Comparison of ENCODE assay signal across 8 mouse cellular contexts in the genomic region with DNA sequence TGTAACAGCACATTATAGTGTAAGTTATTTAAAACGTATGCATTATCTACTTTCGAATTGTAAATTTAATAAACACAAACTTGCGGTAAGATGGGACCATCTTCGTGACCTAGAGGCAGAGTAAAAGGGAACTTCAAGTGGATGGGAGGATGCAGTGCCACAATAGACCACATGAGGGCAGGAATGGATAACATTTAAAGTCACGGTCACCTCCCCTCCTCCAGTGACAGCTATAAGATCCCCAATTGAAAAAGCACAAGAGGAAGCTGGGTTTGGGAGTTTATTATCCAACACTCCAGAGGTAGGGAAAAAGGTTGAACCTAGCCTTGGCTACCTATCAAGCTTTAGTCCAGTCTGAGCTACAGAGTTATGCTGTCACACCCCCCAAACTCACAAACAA. TPM values are rescaled to one million over a fixed set of nuclear protein-coding genes. Genes with fewer than 3 reads are reported as not detected.
DNase-seq lines count a peak whose midpoint lies in the region; ATAC-seq and TF ChIP-seq lines count a peak whose summit lies in the region.

No protein-coding gene starts in this region.

- no peaks in the 10 kb centered on the region; the same call in 1 of the 2 replicates for H3K79me2 ChIP-seq in liver, adult 2 months (ENCODE audit: control insufficient read depth, insufficient read depth, low read length)

- intact Hi-C loops in heart, postnatal 10 days (cut with DNase I) = loop anchor here (10.0 kb wide), 2 partner anchors 1149 to 1259 kb away; no protein-coding TSS in a partner anchor

- ATAC-seq in liver, embryonic 12.5 days = no peak
- peak; percentile 82 for ATAC-seq in activated CD4-positive, CD25-positive, alpha-beta regulatory T cell, adult 4 months
- ATAC-seq in midbrain, embryonic 13.5 days = peak; percentile 30; the same call in 1 of the 2 replicates

- no peaks in the 10 kb centered on the region; the same call in 1 of the 2 replicates for H3K36me3 ChIP-seq in liver, adult 2 months (ENCODE audit: control insufficient read depth, insufficient read depth, low read length)
- H3K36me3 ChIP-seq in liver, embryonic 12.5 days = peaks cover 2% of the 10 kb centered on the region
- H3K36me3 ChIP-seq in midbrain, embryonic 13.5 days = peaks cover 20% of the 10 kb centered on the region

- no peak for TF ChIP-seq POLR2A in liver, adult 2 months (IDR thresholded peaks at IDR 0.05; ENCODE audit: extremely low read depth, insufficient read depth, low read length)

- peak; percentile 51 for DNase-seq in liver, adult 2 months (ENCODE audit: extremely low read depth, low read depth, low spot score)
- DNase-seq in embryo, embryonic 11 days = peak; percentile 46
- peak; percentile 52 to 71 for DNase-seq in heart, postnatal 10 days
- DNase-seq in layer of hippocampus, postnatal 36 days = peak; percentile 13 to 28
- peak; percentile 15 for DNase-seq in telencephalon, adult 2 months (ENCODE audit: low read depth, low spot score)

- no peak overlapping the region for H3K4me2 ChIP-seq in liver, embryonic 12.5 days
- H3K4me2 ChIP-seq in midbrain, embryonic 13.5 days (replicated peaks) = no peak overlapping the region

- TF ChIP-seq CTCF in liver, adult 2 months (IDR thresholded peaks at IDR 0.05; ENCODE audit: low read depth, low read length) = peak; percentile 53

- no peaks in the 10 kb centered on the region for H3K9me3 ChIP-seq in liver, embryonic 12.5 days (replicated peaks)
- no peaks in the 10 kb centered on the region for H3K9me3 ChIP-seq in midbrain, embryonic 13.5 days

- no peaks in the 10 kb centered on the region; the same call in 1 of the 2 replicates for H3K4me1 ChIP-seq in liver, adult 2 months (ENCODE audit: control insufficient read depth, insufficient read depth, low read length)
- H3K4me1 ChIP-seq in liver, embryonic 12.5 days = no peaks in the 10 kb centered on the region
- H3K4me1 ChIP-seq in midbrain, embryonic 13.5 days (replicated peaks) = no peaks in the 10 kb centered on the region

- H3K9ac ChIP-seq in liver, adult 2 months (ENCODE audit: low read depth, low read length) = no peak overlapping the region
- H3K9ac ChIP-seq in liver, embryonic 12.5 days = no peak overlapping the region
- H3K9ac ChIP-seq in midbrain, embryonic 13.5 days (replicated peaks) = no peak overlapping the region

- no peaks in the 10 kb centered on the region for H3K27me3 ChIP-seq in liver, adult 2 months (ENCODE audit: control insufficient read depth, insufficient read depth, low read length)
- no peaks in the 10 kb centered on the region for H3K27me3 ChIP-seq in liver, embryonic 12.5 days (replicated peaks)
- H3K27me3 ChIP-seq in midbrain, embryonic 13.5 days = no peaks in the 10 kb centered on the region

- WGBS in liver, adult 2 months = 13% methylated on average over 5 of the region's 5 CpGs
- WGBS in liver, embryonic 12.5 days (ENCODE audit: insufficient replicate concordance) = 22% methylated on average over 5 of the region's 5 CpGs
- WGBS in midbrain, embryonic 13.5 days = 47% methylated on average over 5 of the region's 5 CpGs

- H3K27ac ChIP-seq in liver, adult 2 months (replicated peaks; ENCODE audit: insufficient read depth, low read depth, low read length) = no peak overlapping the region
- H3K27ac ChIP-seq in liver, embryonic 12.5 days = no peak overlapping the region
- H3K27ac ChIP-seq in midbrain, embryonic 13.5 days = no peak overlapping the region

- H3K4me3 ChIP-seq in liver, adult 2 months (ENCODE audit: insufficient read depth, low read depth, low read length) = no peak overlapping the region
- H3K4me3 ChIP-seq in liver, embryonic 12.5 days = no peak overlapping the region
- no peak overlapping the region for H3K4me3 ChIP-seq in midbrain, embryonic 13.5 days (replicated peaks)

RNA-seq across cellular contexts. Expression of a gene that starts 14.7 kb away (rescaled TPM):
- total RNA-seq in liver, adult 2 months (2014; rRNA removed) = 14.0 and 15.5 TPM in 2 replicates
- polyA plus RNA-seq in liver, adult 2 months (2012; rRNA removed) = 3.8 and 4.2 TPM in 2 replicates
- 47.0 and 54.7 TPM in 2 replicates for polyA plus RNA-seq in liver, embryonic 12.5 days (2016; fragmentation: Nextera tagmentation; extraction: Ambion mirVana)
- polyA plus RNA-seq in activated CD4-positive, CD25-positive, alpha-beta regulatory T cell, adult 4 months (2017; shearing (Covaris generic)) = 100 to 1,000 TPM; 186 to 196 TPM
- total RNA-seq in heart, postnatal 10 days (2021) = 10 to 100 TPM; 30.6 to 30.7 TPM
- total RNA-seq in layer of hippocampus, postnatal 36 days (2021) = 10 to 100 TPM; 46.1 to 51.8 TPM
- 95.1 and 100 TPM in 2 replicates for polyA plus RNA-seq in midbrain, embryonic 13.5 days (2015; fragmentation: Nextera tagmentation; extraction: Ambion mirVana)

RNA-seq across cellular contexts. Expression of a gene that starts 27.4 kb away (rescaled TPM):
- 33.8 and 43.1 TPM in 2 replicates for total RNA-seq in liver, adult 2 months (2014; rRNA removed)
- polyA plus RNA-seq in liver, adult 2 months (2012; rRNA removed) = 7.2 and 9.6 TPM in 2 replicates
- 18.4 and 19.0 TPM in 2 replicates for polyA plus RNA-seq in liver, embryonic 12.5 days (2016; fragmentation: Nextera tagmentation; extraction: Ambion mirVana)
- polyA plus RNA-seq in activated CD4-positive, CD25-positive, alpha-beta regulatory T cell, adult 4 months (2017; shearing (Covaris generic)) = 10 to 100 TPM; 15.3 to 16.9 TPM
- total RNA-seq in heart, postnatal 10 days (2021) = 10 to 100 TPM; 38.6 to 41.8 TPM
- 10 to 100 TPM; 30.6 to 31.7 TPM for total RNA-seq in layer of hippocampus, postnatal 36 days (2021)
- polyA plus RNA-seq in midbrain, embryonic 13.5 days (2015; fragmentation: Nextera tagmentation; extraction: Ambion mirVana) = 29.2 and 29.4 TPM in 2 replicates

RNA-seq across cellular contexts. Expression of a gene that starts 48.7 kb away (rescaled TPM):
- total RNA-seq in liver, adult 2 months (2014; rRNA removed) = 0.94 and 1.0 TPM in 2 replicates
- not detected in 2 replicates for polyA plus RNA-seq in liver, adult 2 months (2012; rRNA removed)
- polyA plus RNA-seq in liver, embryonic 12.5 days (2016; fragmentation: Nextera tagmentation; extraction: Ambion mirVana) = 2.3 and 2.8 TPM in 2 replicates
- 1 to 10 TPM in 1 of 2 experiments, not detected in 1; 1.2 TPM for polyA plus RNA-seq in activated CD4-positive, CD25-positive, alpha-beta regulatory T cell, adult 4 months (2017; shearing (Covaris generic))
- total RNA-seq in heart, postnatal 10 days (2021) = not detected
- not detected for total RNA-seq in layer of hippocampus, postnatal 36 days (2021)
- 0.48 TPM in 1 of 2 replicates, not detected in the other for polyA plus RNA-seq in midbrain, embryonic 13.5 days (2015; fragmentation: Nextera tagmentation; extraction: Ambion mirVana)
